10 mouse cellular contexts compared by ENCODE assay signal in the genomic region with DNA sequence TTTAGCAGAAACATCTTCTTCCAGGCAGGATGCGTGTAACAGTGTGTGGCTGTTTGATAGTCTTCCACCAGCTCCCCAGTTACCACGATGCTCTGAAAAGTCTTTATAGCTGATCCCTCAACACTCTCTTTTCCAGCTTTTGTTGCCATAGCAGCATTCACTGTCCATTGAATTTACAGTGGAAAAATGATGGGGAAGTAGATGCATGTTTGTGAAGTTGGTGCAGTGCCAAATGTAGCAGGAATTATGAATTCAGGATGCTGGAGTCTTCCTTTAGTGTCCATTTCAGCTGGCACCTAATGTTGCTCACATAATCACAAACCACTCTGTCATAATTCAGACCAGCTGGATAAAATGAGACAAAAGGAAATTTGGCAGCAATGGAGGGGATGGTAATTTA.
DNase-seq lines count a peak whose midpoint lies in the region; ATAC-seq and TF ChIP-seq lines count a peak whose summit lies in the region.
"Had no signal": no experiment of that assay in that cellular context is flagged by ENCODE, and none has a peak within 500 bp of the region (broad histone marks: within the 10 kb centered on the region; RNA-seq: fewer than 3 reads in every experiment).

No protein-coding gene starts in this region.

- ATAC-seq in hindbrain, embryonic 13.5 days (ENCODE audit: low FRiP score) = peak; percentile 77; the same call in 1 of the 2 replicates
- no peak for ATAC-seq in hindbrain, embryonic 11.5 days (ENCODE audit: low FRiP score)
- peak; percentile 59; the same call in 1 of the 2 replicates for ATAC-seq in lung, embryonic 16.5 days (ENCODE audit: low read depth)
- peak; percentile 84 for ATAC-seq in hindbrain, postnatal 0 days

- DNase-seq in hindbrain, embryonic 11.5 days (ENCODE audit: low spot score) = no peak
- DNase-seq in lung, postnatal 10 days = no peak
- peak; percentile 45 for DNase-seq in brain, embryonic 18.5 days (ENCODE audit: low read depth, low spot score)
- peak; percentile 82 for DNase-seq in hindbrain, postnatal 0 days (ENCODE audit: low spot score)
- DNase-seq in urinary bladder, postnatal 4 days (ENCODE audit: low spot score in 2 of 2) = no peak
- DNase-seq: thymus, postnatal 36 days had no signal

- no peaks in the 10 kb centered on the region for H3K9me3 ChIP-seq in hindbrain, embryonic 13.5 days
- H3K9me3 ChIP-seq in hindbrain, embryonic 11.5 days (ENCODE audit: control insufficient read depth, low read length) = no peaks in the 10 kb centered on the region
- H3K9me3 ChIP-seq in lung, embryonic 16.5 days (ENCODE audit: control insufficient read depth, low read length) = no peaks in the 10 kb centered on the region
- no peaks in the 10 kb centered on the region for H3K9me3 ChIP-seq in hindbrain, postnatal 0 days (ENCODE audit: low read length)
- H3K9me3 ChIP-seq: limb, embryonic 12.5 days had no signal

- H3K36me3 ChIP-seq in hindbrain, embryonic 13.5 days = no peaks in the 10 kb centered on the region
- H3K36me3 ChIP-seq in hindbrain, embryonic 11.5 days (ENCODE audit: control insufficient read depth, insufficient read depth, low read length) = no peaks in the 10 kb centered on the region
- H3K36me3 ChIP-seq in lung, embryonic 16.5 days (ENCODE audit: control insufficient read depth, insufficient read depth, low read length) = no peaks in the 10 kb centered on the region
- H3K36me3 ChIP-seq in hindbrain, postnatal 0 days (ENCODE audit: insufficient read depth, low read length) = no peaks in the 10 kb centered on the region
- H3K36me3 ChIP-seq: limb, embryonic 12.5 days had no signal

- TF ChIP-seq CTCF in hindbrain, postnatal 0 days (IDR thresholded peaks at IDR 0.05; ENCODE audit: low read depth) = no peak

- no peak overlapping the region for H3K27ac ChIP-seq in hindbrain, embryonic 13.5 days
- H3K27ac ChIP-seq in hindbrain, embryonic 11.5 days (ENCODE audit: low read depth, low read length) = no peak overlapping the region
- no peak overlapping the region for H3K27ac ChIP-seq in lung, embryonic 16.5 days (ENCODE audit: low read length)
- H3K27ac ChIP-seq in hindbrain, postnatal 0 days = no peak overlapping the region; the same call in 1 of the 2 replicates
- H3K27ac ChIP-seq: limb, embryonic 12.5 days had no signal

- no peaks in the 10 kb centered on the region for H3K27me3 ChIP-seq in hindbrain, embryonic 13.5 days
- H3K27me3 ChIP-seq in hindbrain, embryonic 11.5 days (ENCODE audit: control insufficient read depth, insufficient read depth, low read length) = no peaks in the 10 kb centered on the region
- no peaks in the 10 kb centered on the region for H3K27me3 ChIP-seq in lung, embryonic 16.5 days (ENCODE audit: control insufficient read depth, insufficient read depth, low read depth, low read length)
- no peaks in the 10 kb centered on the region for H3K27me3 ChIP-seq in hindbrain, postnatal 0 days (ENCODE audit: insufficient read depth, low read length)
- H3K27me3 ChIP-seq: CH12.LX; limb, embryonic 12.5 days had no signal

- no peak overlapping the region for H3K4me2 ChIP-seq in hindbrain, embryonic 13.5 days
- H3K4me2 ChIP-seq in hindbrain, embryonic 11.5 days (replicated peaks; ENCODE audit: low read depth, low read length) = no peak overlapping the region
- H3K4me2 ChIP-seq in lung, embryonic 16.5 days (ENCODE audit: low read depth, low read length) = no peak overlapping the region
- no peak overlapping the region for H3K4me2 ChIP-seq in hindbrain, postnatal 0 days (ENCODE audit: low read depth, low read length)
- H3K4me2 ChIP-seq: limb, embryonic 12.5 days had no signal

- 58% methylated on average over 2 of the region's 2 CpGs for WGBS in hindbrain, embryonic 13.5 days
- WGBS in hindbrain, embryonic 11.5 days = 87% methylated on average over 2 of the region's 2 CpGs
- WGBS in lung, embryonic 16.5 days = 43% methylated on average over 2 of the region's 2 CpGs
- WGBS in hindbrain, postnatal 0 days = 18% methylated on average over 2 of the region's 2 CpGs

- no peak overlapping the region for H3K4me3 ChIP-seq in hindbrain, embryonic 13.5 days
- no peak overlapping the region for H3K4me3 ChIP-seq in hindbrain, embryonic 11.5 days (ENCODE audit: low read depth, low read length)
- no peak overlapping the region for H3K4me3 ChIP-seq in lung, embryonic 16.5 days (ENCODE audit: low read length)
- no peak overlapping the region for H3K4me3 ChIP-seq in hindbrain, postnatal 0 days (ENCODE audit: low read length)
- H3K4me3 ChIP-seq: limb, embryonic 12.5 days had no signal

- H3K4me1 ChIP-seq in hindbrain, embryonic 13.5 days (replicated peaks) = 0 out of 2 replicates have a peak, but pooled peaks cover 2% of the 10 kb centered on the region
- no peaks in the 10 kb centered on the region for H3K4me1 ChIP-seq in hindbrain, embryonic 11.5 days (replicated peaks; ENCODE audit: control insufficient read depth, insufficient read depth, low read length)
- no peaks in the 10 kb centered on the region for H3K4me1 ChIP-seq in lung, embryonic 16.5 days (replicated peaks; ENCODE audit: control insufficient read depth, insufficient read depth, low read length)
- H3K4me1 ChIP-seq in hindbrain, postnatal 0 days (ENCODE audit: insufficient read depth, low read length) = no peaks in the 10 kb centered on the region
- H3K4me1 ChIP-seq: limb, embryonic 12.5 days had no signal

- no peak overlapping the region for H3K9ac ChIP-seq in hindbrain, embryonic 13.5 days
- no peak overlapping the region for H3K9ac ChIP-seq in hindbrain, embryonic 11.5 days (ENCODE audit: low read depth, low read length)
- no peak overlapping the region for H3K9ac ChIP-seq in lung, embryonic 16.5 days (ENCODE audit: low read length)
- H3K9ac ChIP-seq in hindbrain, postnatal 0 days (replicated peaks; ENCODE audit: low read length) = no peak overlapping the region
- H3K9ac ChIP-seq: limb, embryonic 12.5 days had no signal

Comparison
In these comparisons a context has a peak if more than half of its experiments do, and no peak if none do; other contexts are left out.
1. DNase-seq: peak in brain, embryonic 18.5 days (single experiment) and hindbrain, postnatal 0 days (single experiment); none in hindbrain, embryonic 11.5 days (single experiment), lung, postnatal 10 days (single experiment) and urinary bladder, postnatal 4 days (0 of 2).